Mouse (Mus musculus): ENCODE data around the gene Filip1.

The Filip1 gene

DNA sequence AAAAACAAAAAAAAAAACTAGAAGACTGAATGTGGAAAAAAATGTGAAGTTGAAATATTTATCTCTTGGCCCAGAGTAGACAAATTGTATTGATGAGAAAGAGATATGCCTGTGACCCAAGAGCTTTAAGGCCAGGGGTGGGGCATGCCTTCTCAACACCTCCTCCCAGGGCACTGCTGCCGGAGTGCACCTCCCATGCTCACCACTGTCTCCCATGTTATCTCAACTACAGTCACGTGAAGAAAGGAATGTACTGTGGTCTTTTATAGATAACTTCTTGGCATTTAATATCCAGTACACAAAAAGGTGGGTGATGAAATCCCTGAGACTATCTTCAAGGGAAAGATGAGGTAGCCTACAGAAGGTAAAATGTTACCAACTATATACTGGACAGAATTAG is 64.7 kb downstream of the Filip1 start:
- DNase-seq: no peak

DNA sequence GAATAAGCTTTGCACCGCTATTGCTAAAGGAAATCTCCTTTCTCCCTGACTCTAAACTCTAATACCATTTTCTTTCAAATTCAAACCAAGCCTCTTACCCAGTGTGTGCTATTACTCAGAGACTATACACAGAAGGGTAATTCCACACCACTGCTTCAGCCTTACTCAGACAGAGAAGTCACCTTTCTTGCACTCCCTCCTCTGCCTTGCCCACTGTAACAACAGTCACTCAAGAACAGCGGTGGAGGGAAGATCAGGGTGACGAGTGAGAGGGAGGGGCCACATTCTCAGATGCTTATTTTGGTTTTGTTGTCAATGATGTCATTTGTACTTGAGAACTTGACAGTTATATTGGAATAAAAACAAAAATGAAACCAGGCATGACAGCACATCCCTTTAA is 65.2 kb downstream of the Filip1 start:
- no peak for DNase-seq

DNA sequence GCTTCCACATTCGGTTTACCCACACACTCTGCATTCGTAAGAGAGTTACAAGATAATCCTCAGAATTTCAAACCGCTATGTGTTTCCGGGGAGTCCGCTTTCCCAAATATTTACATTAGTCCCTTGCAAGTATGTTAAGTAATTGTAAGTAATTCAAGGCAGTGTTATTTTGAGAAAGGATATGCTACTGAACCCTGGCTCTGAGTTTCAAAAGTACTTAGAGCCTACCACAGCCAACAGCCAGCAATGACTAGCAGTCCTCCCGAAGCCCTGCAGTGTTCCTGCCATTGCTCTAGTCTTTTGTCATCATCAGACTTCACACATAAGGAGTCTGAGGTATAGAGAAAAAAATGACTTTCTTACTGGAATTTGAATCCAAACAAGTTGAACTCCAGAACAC is 67.8 kb downstream of the Filip1 start:
- DNase-seq: no peak

DNA sequence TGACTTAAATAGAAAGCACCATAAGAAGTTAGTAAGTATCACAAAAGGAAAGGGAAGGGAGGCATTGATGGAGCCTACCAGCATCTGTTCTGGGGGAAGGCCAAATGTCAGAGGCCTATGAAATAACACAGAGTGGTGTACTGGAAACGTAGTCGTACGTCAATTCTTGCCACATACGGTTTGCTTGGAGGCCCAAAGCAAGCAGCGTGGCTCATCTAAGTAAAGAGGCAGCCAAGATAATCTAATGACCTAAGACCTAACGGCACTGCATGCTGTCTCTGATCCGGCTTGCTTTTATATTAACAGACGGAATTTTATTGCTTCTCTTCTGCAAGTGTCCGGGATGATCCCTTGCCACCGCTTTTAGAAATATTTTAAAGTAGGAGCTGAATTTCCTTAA is 68.7 kb downstream of the Filip1 start:
- DNase-seq: no peak

DNA sequence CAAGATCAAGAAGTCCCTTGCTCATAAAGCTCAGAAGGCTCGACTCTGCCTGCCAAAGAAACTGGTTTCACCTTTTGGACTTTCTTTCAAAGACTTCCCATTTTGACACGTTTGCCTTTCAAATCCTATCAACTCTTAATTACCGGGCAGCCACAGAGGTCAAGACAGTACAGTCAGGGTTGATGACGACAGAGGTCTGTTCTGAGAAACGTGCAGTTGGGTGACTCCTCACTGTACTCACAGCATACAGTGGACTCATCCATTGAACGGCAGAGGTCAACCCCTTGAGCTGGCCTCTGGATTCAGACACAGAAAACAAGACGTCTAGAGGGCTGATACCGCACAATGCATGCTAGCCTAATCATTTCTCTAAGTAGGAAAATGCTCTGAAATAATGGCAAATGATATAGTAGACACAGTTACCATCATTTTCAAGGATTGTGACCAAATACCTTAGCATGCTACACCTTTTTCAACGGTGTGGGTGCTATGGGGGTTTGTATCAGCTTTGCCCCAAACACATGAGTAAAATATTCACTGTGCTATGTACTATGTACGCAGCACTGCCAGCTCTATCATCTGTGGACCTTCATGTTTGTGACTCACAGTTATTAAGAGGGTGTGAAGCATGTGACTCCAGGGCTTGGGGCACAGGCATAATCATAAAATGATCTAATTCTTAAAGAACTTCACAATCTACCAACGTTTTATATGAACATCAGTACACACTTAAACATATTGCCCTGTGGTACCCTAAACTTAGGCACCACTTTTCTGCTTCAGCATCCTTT is 74.0 kb downstream of the Filip1 start:
- DNase-seq: no peak

DNA sequence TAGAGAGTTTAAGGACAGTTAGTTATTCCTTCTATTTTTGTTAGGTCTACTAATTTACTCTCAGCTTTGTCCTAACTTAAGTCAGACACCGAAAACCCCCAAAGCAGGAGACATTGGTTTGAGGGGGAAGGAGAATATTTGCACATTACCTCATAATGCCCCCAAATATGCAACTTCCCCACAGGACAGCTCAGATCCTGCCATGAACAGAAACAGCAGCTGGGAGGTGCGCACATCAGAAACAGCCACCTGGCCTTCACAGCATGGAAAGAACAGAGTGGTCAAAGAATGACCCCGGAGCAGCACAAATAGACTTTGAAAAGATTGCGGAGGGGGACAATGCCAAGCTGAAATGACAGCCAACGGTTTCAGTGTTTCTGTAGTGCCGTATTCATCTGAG is 75.1 kb downstream of the Filip1 start:
- no peak for DNase-seq

DNA sequence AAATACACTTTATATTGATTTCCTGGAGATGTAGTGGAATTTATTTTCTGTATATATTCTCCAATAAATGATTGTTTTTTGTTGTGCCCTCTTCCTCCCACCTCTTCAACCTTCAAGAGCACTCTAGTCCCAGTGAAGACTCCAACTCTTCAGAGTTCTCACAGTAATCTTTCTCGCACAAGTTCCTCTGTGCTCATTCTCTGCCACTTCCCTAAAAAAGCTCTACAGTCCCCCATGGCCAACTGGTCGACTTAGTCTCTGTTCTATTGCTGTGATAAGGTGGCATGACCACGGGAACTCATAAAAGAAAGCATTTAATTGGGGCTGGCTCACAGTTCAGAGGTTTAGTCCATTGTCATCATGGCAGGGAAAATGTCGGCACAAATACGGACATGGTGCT is 80.1 kb downstream of the Filip1 start:
- DNase-seq: no peak

DNA sequence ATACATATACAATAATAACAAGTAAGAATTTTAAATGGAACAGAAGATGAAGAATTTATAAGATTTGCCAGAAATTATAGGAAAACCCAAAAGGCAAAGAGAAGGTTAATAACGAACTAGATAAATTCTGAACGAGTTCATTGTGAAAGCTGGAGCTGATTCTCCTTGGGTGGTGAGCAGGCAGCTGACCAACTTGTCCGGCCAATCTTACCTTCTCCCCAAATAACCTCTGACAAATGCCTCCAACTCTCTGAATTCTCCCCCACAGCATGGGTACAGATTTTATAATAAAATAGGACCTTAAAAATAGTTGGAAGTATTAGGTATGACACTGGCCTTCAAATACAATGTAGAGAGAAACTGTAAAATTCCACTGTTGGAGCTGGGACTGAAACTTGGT is 84.6 kb downstream of the Filip1 start:
- no peak for DNase-seq

DNA sequence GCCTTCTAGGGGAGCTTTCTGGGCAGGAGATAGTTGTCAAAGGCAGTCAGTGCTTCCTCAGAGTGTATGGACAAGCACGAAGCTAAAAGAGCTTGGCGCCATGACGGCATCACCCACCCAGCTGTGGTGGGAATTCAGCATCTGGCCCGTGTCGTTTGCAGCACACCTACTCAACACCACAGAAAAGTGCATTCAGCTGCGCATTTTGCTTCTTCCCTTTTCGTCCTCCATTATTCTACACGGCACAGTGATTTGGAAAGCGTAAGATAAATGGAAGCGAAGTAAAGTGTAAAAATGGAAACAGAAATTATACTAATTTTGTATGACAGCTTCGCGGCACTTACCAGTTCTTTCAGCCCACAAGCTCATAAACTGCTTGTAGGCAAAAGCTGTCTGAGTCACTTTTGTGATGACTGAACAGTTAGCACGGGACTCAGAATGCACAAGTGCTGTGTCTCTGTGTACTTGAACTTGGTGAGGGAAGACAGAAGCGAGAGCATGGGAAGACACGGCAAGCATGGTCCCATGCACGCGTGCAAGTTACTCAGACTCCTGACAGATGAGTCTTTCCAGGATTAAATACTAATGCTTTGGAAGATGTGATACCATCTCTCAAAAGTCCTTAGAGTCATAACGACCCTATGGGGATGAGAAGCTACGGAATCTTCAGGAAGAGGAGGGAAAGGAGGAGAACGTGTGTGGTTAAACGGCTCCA is 85.3 kb downstream of the Filip1 start:
- DNase-seq: no peak

DNA sequence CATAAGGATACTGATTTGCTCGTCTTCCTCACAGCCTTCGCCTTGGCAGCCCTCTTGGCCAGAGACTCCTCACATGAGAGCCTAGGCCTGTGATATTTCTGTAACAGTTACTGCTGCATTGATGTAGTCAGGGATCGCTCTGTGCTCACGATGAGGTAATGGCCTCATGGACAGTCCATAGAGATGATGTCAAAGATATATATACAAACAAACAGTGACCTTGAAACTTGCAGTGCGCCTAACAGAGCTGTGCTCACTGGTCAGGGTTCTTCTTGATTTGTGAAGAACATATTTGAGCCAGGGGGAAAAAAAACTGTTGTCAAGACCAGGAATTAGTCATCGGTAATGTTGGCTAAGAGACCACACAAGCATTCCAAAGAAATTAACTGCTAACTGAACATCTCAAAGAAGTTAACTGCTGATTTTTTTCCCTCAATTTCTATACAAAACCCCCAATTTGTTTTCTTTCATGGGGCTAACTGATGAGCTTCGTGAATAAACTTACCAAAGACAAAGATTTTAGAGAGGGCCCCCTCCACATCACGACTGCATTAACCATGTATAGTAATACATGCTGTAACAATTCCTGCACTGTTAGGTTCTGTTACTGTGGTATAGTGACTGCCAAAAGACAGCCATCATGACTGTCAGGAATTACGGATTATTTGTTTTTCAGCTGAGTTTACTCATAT is 86.0 kb downstream of the Filip1 start:
- no peak for DNase-seq

DNA sequence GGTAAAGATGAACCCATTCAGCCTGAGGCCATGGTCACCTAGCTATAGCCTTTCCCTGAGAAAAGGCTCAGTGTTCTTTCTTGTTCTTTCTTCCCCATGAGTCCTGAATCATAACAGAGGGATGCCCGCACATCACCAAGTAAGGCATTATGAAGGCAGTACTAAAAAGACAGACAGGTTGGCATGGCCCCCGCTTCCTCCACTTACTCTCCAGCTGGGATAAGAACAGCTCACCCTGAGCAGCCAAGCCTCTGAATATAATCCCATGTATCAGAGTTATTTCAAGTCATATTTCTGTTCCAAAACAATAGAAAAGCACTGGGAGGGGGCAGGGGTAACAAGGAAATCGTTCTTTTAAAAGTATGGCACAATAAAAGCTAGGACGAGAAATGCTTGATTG is 86.7 kb downstream of the Filip1 start:
- DNase-seq: no peak

DNA sequence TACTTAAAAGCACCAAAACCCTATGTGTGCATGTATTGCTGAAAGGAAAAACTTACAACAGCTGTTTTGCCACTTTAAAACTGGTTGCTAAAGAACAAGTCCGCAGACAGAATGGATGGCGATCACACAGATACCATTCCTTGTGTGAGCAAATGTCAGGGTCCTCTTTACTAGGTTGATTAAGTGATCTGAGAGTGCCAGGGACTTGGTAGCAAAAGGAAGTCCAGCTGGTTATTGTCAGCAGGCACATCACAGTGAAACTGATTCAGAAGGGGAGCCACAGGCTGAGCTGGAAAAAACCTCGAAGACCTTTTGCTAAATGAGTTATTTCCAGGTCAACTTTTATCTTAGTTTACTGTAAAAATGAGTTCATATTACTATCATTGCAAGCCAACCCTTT is 89.4 kb downstream of the Filip1 start:
- no peak for DNase-seq

DNA sequence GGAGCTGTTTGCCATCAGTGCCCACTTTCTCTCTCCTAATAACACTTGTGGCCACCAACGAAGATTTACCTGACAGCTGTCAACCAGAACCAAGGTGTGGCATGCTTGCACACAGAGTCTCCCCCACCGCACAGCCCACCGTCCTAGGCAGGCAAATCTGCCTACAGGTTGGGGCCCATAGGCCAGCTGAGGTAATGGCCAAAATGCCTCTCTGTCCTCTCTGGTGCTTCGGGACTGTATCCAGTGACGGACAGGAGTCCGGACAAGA is 90.2 kb downstream of the Filip1 start:
- no peak for DNase-seq

DNA sequence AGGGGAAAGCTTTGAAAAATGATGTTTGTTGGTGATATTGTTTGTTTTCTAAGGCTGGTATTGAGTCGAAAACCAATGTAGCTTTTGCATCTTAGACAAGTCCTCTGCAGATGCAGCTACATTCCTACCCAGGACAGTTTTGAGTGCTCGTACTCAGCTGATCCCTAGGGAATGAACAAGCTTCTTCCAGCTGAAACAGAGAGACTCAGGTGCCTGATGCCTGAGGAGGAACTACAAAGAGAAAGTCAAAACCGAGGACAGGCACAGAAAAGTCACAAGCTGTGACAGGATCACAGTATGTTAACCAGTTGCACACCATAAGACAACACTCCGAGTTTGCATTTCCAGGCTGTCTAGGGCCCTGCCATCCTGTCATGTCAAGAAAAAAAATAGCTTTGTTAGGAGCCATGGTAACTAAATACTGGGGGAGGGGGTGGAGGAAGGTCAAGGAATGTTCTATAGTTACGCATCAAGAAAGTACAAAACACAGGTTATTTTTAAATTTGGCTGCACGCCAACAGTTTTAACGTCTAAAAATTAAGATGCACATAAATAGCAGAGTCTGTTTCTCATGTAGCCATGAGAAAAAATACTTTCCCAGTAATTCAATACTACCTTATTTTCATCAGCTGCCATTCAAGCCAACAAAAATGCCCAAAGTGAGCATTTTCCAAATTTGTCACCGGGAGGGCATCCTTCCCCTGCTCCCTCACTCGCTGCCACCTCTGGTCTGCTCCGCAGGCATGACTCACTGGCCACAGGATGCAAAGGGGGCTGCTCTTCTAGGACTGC is 90.8 kb downstream of the Filip1 start:
- no peak for DNase-seq

DNA sequence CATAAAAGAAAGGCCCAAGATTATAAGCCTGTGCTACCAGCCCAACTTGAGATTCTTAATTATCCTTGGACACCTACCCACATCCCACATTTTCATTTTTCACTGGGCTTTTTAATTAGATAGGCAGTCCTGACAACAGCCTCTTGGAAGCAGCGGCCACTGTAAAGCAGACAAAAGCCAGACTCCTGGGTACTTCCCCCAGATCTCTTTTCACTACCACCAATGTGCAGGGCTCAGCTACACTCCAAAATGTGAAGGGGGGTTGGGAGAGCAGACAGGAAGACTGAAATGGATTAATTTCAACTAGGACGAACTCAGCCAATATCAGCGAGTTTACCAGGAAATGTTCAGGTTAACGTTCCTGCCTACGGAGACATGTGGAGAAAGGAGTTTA is 92.1 kb downstream of the Filip1 start:
- no peak for DNase-seq

DNA sequence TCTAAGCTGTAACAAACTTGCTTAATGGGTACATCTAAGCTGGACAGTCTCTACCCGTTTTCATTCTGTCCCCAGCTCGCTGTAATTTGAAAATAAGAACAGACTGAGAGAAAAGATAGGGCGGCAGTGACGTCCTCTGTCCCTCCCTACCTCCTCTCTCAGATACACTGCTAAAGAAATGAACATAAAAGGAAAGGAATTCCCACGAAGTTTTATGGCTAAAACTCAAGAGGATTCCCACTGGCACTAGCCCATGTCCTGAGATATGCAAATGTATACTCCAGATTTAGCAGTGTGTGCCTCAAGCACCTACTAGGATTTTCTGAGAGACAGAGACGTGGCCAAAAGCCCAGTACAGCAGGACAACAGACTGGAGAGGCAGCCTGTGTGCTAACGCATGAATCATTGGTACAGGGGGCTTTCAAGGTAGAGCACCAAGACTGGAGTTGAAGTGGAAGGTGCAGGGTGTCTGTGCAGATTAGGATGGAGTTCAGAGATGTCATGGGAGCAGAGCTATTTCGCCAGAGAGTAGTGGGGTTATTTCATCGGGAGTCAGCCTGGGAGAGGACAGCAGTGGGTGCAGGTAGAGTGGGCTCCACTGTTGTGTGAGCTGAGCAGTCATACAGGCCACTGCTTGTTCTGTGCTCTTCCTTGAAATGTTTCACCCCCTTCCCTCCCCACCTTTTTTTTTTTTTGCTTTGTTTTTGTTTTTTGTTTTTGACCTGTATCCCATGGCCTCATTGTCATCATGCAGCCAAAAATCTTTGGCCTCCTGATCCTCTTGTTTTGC is 92.7 kb downstream of the Filip1 start:
- DNase-seq: no peak

DNA sequence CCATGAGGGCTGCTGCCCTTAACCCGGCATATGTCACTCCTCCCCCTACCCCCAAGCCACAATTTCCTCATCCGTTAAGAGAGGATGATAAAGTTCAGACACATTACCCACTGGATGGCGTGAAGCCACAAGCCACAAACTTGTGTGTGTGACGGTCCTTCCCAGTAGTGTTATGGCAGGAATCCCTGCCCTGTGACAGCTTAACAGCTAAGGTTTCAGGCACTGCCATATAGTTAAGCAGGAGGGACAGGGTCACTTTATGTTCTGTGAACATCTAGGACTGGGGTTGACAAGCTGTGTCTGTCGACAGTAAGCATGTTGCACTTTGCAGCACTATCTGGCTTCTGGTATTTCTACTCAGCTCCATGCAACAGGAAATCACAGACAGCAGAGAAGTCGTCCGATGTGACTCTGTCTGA is 93.3 kb downstream of the Filip1 start:
- no peak for DNase-seq

DNA sequence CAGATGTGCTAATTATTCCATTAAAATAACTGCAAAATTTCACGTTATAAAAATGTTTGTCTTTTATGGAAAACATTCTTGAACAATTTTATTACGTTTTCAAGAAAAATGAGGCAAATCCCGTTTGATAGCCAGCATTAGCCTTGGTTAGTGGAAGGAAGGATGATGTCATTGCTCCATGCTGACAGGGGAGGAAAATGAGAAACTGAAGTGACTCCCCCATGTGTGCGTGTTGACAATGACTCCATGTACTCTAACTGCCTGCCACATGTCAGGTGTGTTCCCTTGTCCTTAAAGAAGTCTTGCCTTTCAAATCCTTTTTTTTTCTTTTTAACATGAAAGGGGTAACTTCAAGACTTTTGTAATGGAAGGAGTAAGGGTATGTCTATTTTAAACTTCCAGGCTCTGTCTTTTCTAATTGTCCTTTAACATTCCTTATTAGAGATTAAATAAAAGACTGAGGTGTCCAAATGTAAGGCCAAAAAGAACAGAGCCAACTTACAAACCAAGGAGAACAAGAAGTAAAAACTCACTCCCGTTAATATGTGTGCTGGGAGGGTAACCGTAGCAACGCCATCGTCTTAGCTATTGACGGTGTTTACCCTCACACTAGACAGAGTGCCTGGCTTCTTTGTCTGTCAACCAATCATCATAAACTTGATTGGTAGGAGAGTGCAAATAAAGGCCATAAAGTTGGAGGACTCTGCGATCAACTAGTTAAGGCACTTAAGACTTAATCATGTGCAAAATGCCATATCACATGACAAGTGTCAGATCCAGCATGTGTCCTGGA is 94.1 kb downstream of the Filip1 start:
- no peak for DNase-seq

DNA sequence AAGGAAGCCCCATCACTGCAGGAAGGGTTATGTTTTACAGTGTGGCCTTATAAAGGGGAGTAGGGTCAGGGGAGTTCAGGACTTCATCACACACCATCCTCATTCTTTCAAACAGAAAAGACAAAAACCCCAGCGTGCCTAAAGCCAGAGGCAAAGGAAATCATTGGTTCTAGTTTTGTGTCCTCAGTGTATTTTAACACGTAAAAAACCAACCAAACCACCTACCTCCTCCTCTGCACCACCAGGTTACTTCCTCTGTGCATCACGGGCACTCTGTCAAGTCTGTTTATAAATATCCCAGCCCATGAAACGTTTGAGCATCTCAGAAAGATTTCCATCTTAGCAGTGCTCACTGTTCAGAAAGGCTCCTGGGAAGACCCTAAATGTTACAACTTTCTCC is 98.4 kb downstream of the Filip1 start:
- DNase-seq: no peak

DNA sequence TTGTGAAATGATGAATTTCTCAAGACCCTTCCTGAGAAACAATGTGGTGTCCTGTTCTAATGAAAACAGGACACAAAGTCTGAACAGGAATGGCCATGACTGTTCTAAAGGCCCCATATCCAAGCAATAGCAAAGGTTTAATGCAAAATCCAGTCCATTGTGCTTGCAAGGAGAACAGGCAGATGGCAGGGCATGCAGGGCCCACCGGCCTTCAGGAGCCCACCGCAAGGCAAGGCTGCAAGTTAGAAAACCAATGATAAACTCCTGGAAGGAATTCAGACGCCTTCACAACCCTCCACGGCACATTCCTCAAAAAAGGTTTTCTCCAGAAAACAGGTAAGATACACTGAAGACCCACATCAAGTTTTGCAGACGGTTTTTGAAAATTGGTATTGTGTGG is 99.7 kb downstream of the Filip1 start:
- no peak for DNase-seq

DNA sequence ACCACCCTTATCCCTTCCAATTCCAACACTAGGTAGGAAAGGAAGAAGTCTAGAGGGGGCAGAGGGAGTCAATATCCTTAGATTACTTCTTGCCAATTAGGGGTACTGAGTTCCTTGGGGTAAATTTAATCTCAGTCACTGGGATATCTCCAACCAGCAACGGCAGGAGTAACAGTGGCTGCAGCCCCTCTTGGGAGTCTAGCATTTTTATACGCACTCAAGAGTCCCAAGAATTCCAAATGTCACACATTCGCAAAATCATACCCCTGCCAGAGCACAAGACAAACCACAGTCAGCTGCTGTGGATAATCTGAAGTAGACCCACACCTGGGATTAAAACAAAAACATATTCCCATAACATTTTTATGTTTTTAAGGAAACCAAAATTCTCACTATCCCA is 102.5 kb downstream of the Filip1 start:
- no peak for DNase-seq

DNA sequence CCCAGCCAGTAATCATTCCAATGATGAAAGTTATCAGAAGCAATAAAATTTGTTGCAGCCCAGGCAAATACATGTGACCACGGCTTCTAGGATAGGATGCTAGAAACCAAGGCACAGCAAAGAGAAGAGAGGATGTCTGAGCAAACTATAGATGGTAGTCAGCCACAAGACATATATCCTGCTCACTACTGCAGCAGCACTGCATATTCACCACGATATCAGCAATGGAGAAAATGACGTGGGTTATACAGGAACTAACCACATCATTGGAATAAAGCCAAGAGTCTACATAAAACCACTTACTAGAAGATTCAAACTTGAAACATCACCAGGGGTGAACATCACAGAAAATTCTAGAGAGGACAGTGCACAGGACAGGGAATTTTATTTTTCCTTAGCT is 113.8 kb downstream of the Filip1 start:
- no peak for DNase-seq
